Mouse (Mus musculus) kidney, postnatal 0 days (tissue): ENCODE data around the gene Il24. TPM values are rescaled to one million over a fixed set of nuclear protein-coding genes. Genes with fewer than 3 reads are reported as not detected.
A peak's percentile ranks its signal among the peaks of the same experiment; 100 is the strongest.

ENCODE experiments used
- ATAC-seq: fragments of 200-750 bp; cut with Nextera tagmentation; replicated peaks from 2 replicates; pipeline ENCODE4 v1.8.0; 2017; ENCODE audit warnings: low read depth, moderate number of reproducible peaks, moderate TSS enrichment, moderate library complexity; ENCODE audit not compliant: low FRiP score
- DNase-seq: peaks from one replicate; pipeline ENCODE4 v3.0.0-alpha.2; 2016; ENCODE audit warnings: low spot score
- H3K27ac ChIP-seq: fragments of 300-500 bp; sonication (generic); 2 replicates; pipeline ENCODE4 v1.5.1; 2014; ENCODE audit warnings: mild to moderate bottlenecking
- H3K27me3 ChIP-seq: fragments of 300-500 bp; sonication (generic); 2 replicates; pipeline ENCODE4 v1.6.1; 2014; ENCODE audit warnings: low read length, mixed read lengths; ENCODE audit not compliant: insufficient read depth
- H3K36me3 ChIP-seq: fragments of 300-500 bp; sonication (generic); 2 replicates; pipeline ENCODE4 v1.6.1; 2014; ENCODE audit warnings: low read length, mixed read lengths; ENCODE audit not compliant: insufficient read depth
- H3K4me1 ChIP-seq: fragments of 300-500 bp; sonication (generic); replicated peaks from 2 replicates; pipeline ENCODE4 v1.6.1; 2014; ENCODE audit warnings: antibody characterized with exemption, low read length, mixed read lengths; ENCODE audit not compliant: insufficient read depth
- H3K4me2 ChIP-seq: fragments of 300-500 bp; sonication (generic); 2 replicates; pipeline ENCODE4 v1.6.1; 2014; ENCODE audit warnings: mild to moderate bottlenecking, low read length, moderate library complexity, mixed read lengths
- H3K4me3 ChIP-seq: fragments of 300-500 bp; sonication (generic); replicated peaks from 2 replicates; pipeline ENCODE4 v1.5.1; 2014; ENCODE audit warnings: low read depth, low read length
- H3K9ac ChIP-seq: fragments of 300-500 bp; sonication (generic); 2 replicates; pipeline ENCODE4 v1.6.1; 2014; ENCODE audit warnings: low read depth, low read length
- H3K9me3 ChIP-seq: fragments of 300-500 bp; sonication (generic); replicated peaks from 2 replicates; pipeline ENCODE4 v1.6.1; 2016; ENCODE audit warnings: low read length, inconsistent platforms, mixed read lengths
- CTCF ChIP-seq: IDR thresholded peaks from 2 replicates; pipeline ENCODE4 v1.5.1; 2016; ENCODE audit warnings: antibody characterized with exemption, low read depth, mild to moderate bottlenecking, moderate library complexity
- WGBS: fragments of 180-500 bp; shearing (Covaris S2); extraction: QIAGEN DNeasy Blood & Tissue Kit; methylation state at CpG from one replicate; pipeline ENCODE4 v1.1.7; 2014; 5-methylcytosine and 5-hydroxymethylcytosine counted together
- polyA plus RNA-seq: library from polyadenylated mRNA; unstranded; fragments of >200 nt; fragmentation: Nextera tagmentation; extraction: Ambion mirVana; gene quantifications from 2 replicates; pipeline ENCODE4 v1.2.1, GENCODE M21; 2015

The Il24 gene
- polyA plus RNA-seq, 1 experiment from 2014 or later, result not detected

DNA sequence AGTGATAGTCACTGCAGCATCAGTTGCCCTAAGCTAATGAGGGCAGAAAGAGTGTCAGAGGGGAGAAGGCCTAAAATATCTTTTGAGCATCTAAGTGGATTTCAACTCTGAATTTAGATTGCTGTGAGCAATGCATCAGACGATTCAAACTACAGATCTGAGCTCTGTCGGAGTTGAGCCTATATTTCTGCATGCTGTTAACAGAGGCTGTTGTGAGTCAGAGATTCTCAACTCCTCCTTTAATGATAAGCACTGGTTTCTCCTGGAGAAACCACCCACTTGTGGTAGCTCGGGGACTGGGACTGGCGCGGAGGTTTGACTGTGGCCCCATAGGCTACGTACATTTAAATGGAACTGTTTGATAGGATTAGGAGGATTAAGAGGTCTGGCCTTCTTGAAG is 7.2 kb upstream of the Il24 start:
- Histone ChIP-seq H3K36me3 (no peaks in the 10 kb centered on the region), H3K4me2 (no peak overlapping the region), H3K9me3 (no peaks in the 10 kb centered on the region), H3K4me3 (no peak overlapping the region), H3K27me3 (no peaks in the 10 kb centered on the region), H3K9ac (no peak overlapping the region), H3K27ac (no peak overlapping the region), H3K4me1 (no peaks in the 10 kb centered on the region)
- ATAC-seq, result no peak
- WGBS, result 83% methylated on average over 6 of the region's 6 CpGs
- TF ChIP-seq CTCF, result no peak
- DNase-seq, result no peak

DNA sequence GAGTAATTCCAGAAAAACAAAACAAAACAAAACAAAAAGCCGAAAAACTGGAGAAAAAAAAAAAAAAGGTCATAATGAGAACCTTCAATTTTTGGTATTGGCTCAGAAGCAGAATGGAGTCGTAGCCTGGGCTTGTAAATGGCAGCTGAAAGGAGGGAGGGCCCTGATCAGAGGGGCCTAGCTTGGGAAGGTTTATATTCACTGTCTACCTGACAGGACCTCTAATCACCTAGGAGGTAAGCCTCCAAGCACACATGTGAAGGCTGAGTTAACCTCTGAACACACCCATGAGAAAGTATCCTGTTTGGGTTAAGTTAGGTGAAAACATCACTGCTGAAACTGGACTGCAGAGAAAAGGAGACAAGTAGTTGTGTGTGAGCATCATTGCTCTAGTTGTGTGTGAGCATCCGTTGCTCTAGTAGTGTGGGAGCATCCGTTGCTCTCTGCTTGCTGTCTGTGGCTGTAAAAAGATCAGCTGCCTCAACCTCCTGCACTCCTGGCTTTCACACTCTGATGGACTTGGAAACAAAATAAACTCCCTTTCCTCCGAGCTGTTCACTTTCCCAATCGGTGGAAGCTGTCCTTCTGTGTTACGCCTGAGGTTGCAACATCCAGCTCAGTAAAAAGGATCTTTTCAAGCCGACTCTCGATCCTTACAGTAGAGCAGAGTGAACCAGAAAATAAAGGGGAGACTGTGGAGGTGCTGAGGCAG is 6.2 kb upstream of the Il24 start:
- H3K9me3 ChIP-seq, result no peaks in the 10 kb centered on the region
- H3K36me3 ChIP-seq, result no peaks in the 10 kb centered on the region
- no peaks in the 10 kb centered on the region for H3K4me1 ChIP-seq
- H3K9ac ChIP-seq, result no peak overlapping the region
- no peaks in the 10 kb centered on the region for H3K27me3 ChIP-seq
- WGBS, result 31% methylated on average over 9 of the region's 9 CpGs
- no peak overlapping the region for H3K27ac ChIP-seq
- H3K4me2 ChIP-seq, result no peak overlapping the region
- ATAC-seq, result no peak
- H3K4me3 ChIP-seq, result no peak overlapping the region
- DNase-seq, result peak; percentile 79
- TF ChIP-seq CTCF, result no peak

DNA sequence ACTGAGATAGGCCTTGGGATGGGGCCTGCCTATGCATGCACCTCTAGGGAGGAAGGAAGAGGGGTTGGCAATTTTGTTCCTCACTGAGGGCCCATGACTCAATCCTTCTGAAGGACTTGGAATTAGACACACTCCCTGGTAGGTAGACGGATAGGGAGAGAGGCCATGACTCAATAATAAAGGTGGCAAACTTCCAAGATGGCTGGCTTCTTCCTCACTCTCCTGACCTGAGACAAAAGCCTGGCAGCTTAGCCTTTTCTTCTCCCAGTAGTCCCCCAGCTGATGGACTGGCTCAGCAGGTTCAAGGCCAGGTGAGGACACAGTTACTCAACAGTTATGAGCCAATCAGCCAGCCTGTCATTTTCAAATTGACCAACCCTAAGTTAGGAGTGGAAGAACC is 5.2 kb upstream of the Il24 start:
- no peak overlapping the region for H3K4me3 ChIP-seq
- no peak overlapping the region for H3K27ac ChIP-seq
- WGBS, result 68% methylated on average over 1 of the region's 1 CpGs
- H3K9ac ChIP-seq, result no peak overlapping the region
- no peak for DNase-seq
- no peaks in the 10 kb centered on the region for H3K27me3 ChIP-seq
- no peaks in the 10 kb centered on the region for H3K4me1 ChIP-seq
- no peak for TF ChIP-seq CTCF
- no peak for ATAC-seq
- no peaks in the 10 kb centered on the region for H3K36me3 ChIP-seq
- H3K9me3 ChIP-seq, result no peaks in the 10 kb centered on the region
- H3K4me2 ChIP-seq, result no peak overlapping the region

GRCm38 (mm10) chr1:130883146-130883545 is 4.1 kb downstream of the Il24 start:
- no peak for ATAC-seq

GRCm38 (mm10) chr1:130879927-130880326 is 7.3 kb downstream of the Il24 start:
- Histone ChIP-seq H3K4me3 (no peak overlapping the region), H3K4me1 (peaks cover 5% of the 10 kb centered on the region), H3K27me3 (peaks cover 10% of the 10 kb centered on the region; the same call in 1 of the 2 replicates), H3K27ac (no peak overlapping the region), H3K9ac (no peak overlapping the region), H3K36me3 (no peaks in the 10 kb centered on the region), H3K4me2 (no peak overlapping the region), H3K9me3 (no peaks in the 10 kb centered on the region)
- no peak for TF ChIP-seq CTCF
- 91% methylated on average over 7 of the region's 7 CpGs for WGBS
- DNase-seq (no peak), ATAC-seq (no peak)

More at GRCm38 (mm10) chr1:130883146-130883545, 4.1 kb downstream of the Il24 start:
- DNase-seq, result no peak
- Histone ChIP-seq H3K4me2 (no peak overlapping the region), H3K36me3 (no peaks in the 10 kb centered on the region), H3K4me3 (no peak overlapping the region), H3K27ac (no peak overlapping the region), H3K4me1 (peaks cover 2% of the 10 kb centered on the region), H3K27me3 (0 out of 2 replicates have a peak, but pooled peaks cover 3% of the 10 kb centered on the region), H3K9me3 (no peaks in the 10 kb centered on the region), H3K9ac (no peak overlapping the region)
- TF ChIP-seq CTCF, result no peak
- WGBS, result 85% methylated on average over 4 of the region's 4 CpGs

- ATAC-seq (peak; percentile 66), DNase-seq (peak; percentile 20)
- Histone ChIP-seq H3K27me3 (peaks cover 10% of the 10 kb centered on the region; the same call in 1 of the 2 replicates), H3K4me3 (peak overlapping the region; percentile 31), H3K4me2 (peak overlapping the region; percentile 63), H3K4me1 (peaks cover 5% of the 10 kb centered on the region), H3K27ac (no peak overlapping the region), H3K36me3 (no peaks in the 10 kb centered on the region), H3K9me3 (no peaks in the 10 kb centered on the region), H3K9ac (peak overlapping the region; percentile 25; the same call in 1 of the 2 replicates)
- TF ChIP-seq CTCF, result no peak
- WGBS, result 3% methylated on average over 39 of the region's 43 CpGs
Observed at GRCm38 (mm10) chr1:130877889-130878614, 9.2 kb downstream of the Il24 start.
